Mouse (Mus musculus) bone marrow, adult 2 months (tissue): ENCODE results near the gene Fgfr2. TPM values are rescaled to one million over a fixed set of nuclear protein-coding genes. Genes with fewer than 3 reads are reported as not detected.

Experiments used
- H3K27ac ChIP-seq: fragments of 200-500 bp; 2 replicates; pipeline ENCODE4 v1.5.1; 2012; ENCODE audit warnings: low read depth, mild to moderate bottlenecking, control low read depth, inconsistent platforms, low read length; ENCODE audit not compliant: control insufficient read depth, poor library complexity, insufficient read depth
- H3K4me1 ChIP-seq: fragments of 200-500 bp; 2 replicates; pipeline ENCODE4 v1.6.1; 2011; ENCODE audit warnings: low read length; ENCODE audit not compliant: control insufficient read depth, insufficient read depth
- H3K4me3 ChIP-seq: fragments of 200-500 bp; replicated peaks from 2 replicates; pipeline ENCODE3; 2011; ENCODE audit warnings: mild to moderate bottlenecking, low read depth, low read length, control low read depth; ENCODE audit not compliant: control insufficient read depth
- CTCF ChIP-seq: fragments of 200-500 bp; IDR thresholded peaks from 2 replicates; pipeline ENCODE4 v1.5.1; 2011; ENCODE audit warnings: low read length, control low read depth; ENCODE audit not compliant: control insufficient read depth, insufficient read depth
- POLR2A ChIP-seq: fragments of 200-500 bp; IDR thresholded peaks from 2 replicates; pipeline ENCODE4 v1.6.1; 2011; ENCODE audit warnings: low read depth, mild to moderate bottlenecking, control low read depth, low read length, borderline replicate concordance; ENCODE audit not compliant: control insufficient read depth
- WGBS: fragments of 180-500 bp; shearing (Covaris S2); methylation state at CpG from one replicate; pipeline ENCODE4 v1.1.7; 2018; 5-methylcytosine and 5-hydroxymethylcytosine counted together
- polyA plus RNA-seq: library from polyadenylated mRNA; stranded (reverse); fragments of >200 nt; gene quantifications from 2 replicates; pipeline ENCODE4 v1.2.4, GENCODE M21; 2011; ENCODE audit warnings: low replicate concordance; ENCODE audit not compliant: missing spikeins, insufficient read depth, insufficient read length

The Fgfr2 gene
- polyA plus RNA-seq, 1 experiment, result 8.2 TPM

DNA sequence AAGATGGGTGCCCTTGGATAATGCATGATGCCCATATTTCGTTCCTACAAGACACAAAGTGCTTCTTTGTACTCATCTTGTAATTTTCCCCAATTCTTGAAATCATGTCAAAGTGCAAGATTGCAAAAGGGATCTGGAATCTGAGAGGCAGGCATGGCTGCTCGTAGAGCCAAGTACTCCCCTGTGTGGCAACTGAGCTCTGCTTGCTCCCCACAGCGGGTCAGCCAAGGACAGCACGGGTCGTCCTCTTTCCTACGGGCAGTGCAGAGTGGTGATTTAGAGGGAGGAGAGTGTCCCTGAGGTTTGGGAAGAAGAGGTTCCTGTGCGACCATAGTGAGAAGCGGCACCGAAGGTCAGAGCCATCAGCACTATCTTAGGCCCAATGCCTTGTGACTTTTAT, 2748.8 kb downstream of the Fgfr2 start:
- no peak for TF ChIP-seq CTCF
- TF ChIP-seq POLR2A, result no peak
- 78% methylated on average over 9 of the region's 9 CpGs for WGBS
- H3K4me3 ChIP-seq, result no peak overlapping the region
- H3K4me1 ChIP-seq, result no peaks in the 10 kb centered on the region
- no peak overlapping the region for H3K27ac ChIP-seq

DNA sequence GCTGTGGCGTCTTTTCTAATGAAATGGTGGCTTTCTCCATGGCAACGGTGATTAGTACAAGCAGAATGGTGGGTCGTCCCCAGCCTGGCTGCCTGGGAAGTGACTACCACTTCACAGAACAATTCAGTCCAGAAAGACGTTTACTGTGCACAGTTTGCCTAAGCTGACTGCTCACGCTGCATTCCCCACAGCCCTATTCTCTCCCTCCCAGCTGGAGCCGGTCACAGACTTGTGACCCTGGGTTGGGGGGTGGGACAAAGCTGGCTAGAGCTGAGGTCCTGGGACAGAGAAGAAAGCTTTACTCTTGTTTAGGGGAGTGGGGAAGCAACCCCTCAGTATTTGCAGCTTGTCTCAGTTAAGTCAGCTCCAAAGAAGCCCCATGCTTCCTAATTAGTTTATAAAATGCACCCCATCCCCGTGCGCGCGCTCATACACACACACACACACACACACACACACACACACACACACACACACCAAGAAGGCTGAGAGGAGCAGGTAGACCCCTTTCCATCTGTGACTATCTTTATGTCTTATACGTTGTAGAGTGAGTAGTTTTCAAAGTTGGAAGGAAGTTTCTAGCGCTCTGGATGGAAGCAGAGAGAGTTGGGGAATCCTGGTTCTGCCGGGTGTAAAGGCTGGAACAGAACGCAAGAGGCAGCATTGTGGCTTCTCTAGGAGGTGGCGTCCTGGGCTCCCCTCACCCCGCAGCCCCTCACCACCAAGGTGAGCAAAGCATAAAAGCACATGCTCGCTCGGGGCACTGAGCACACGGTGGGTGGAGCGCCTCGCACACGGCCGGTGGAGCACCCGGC, 2754.1 kb downstream of the Fgfr2 start:
- no peak overlapping the region for H3K27ac ChIP-seq
- TF ChIP-seq CTCF, result no peak
- TF ChIP-seq POLR2A, result no peak
- no peaks in the 10 kb centered on the region for H3K4me1 ChIP-seq
- no peak overlapping the region for H3K4me3 ChIP-seq
- 58% methylated on average over 24 of the region's 24 CpGs for WGBS

DNA sequence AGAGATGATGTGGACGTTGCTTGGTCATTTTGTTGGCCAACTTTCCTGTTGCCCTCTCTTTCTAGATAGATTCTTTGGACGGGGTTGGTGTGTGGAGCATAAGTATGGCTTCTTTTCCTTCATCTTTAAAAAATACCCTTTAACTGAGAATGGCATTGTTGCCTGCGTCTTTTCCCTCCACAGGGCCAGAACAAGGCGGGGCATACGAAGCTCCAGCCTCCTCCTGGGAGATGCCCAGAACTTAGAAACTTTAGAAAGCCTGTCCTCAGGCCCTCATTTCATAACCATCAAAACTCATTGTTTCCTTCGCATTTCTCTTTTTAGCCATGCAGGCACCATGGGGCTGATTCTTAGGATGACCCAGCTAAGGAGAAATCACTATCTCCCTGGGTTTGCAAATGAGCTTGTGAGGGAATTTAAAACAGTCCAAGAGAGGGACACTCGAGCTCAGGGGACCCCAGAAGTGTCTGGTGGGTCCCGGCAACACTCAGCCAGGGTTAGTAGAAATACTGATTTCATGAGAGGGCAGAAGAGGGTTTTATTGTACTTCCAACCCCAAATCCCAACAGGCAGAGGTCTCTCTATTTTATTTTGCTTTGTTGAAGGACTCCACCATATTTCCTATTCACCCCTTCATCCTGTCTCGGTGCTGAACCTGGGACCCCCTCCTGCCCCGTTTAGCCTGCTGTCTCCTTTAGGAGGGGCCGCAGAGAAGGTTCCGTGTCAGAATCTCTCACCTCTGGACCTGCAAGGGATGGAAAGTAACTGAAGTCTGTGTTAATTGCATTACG, 2754.9 kb downstream of the Fgfr2 start:
- WGBS, result 68% methylated on average over 13 of the region's 13 CpGs
- no peaks in the 10 kb centered on the region for H3K4me1 ChIP-seq
- H3K27ac ChIP-seq, result no peak overlapping the region
- TF ChIP-seq CTCF (no peak), POLR2A (no peak)
- H3K4me3 ChIP-seq, result no peak overlapping the region

DNA sequence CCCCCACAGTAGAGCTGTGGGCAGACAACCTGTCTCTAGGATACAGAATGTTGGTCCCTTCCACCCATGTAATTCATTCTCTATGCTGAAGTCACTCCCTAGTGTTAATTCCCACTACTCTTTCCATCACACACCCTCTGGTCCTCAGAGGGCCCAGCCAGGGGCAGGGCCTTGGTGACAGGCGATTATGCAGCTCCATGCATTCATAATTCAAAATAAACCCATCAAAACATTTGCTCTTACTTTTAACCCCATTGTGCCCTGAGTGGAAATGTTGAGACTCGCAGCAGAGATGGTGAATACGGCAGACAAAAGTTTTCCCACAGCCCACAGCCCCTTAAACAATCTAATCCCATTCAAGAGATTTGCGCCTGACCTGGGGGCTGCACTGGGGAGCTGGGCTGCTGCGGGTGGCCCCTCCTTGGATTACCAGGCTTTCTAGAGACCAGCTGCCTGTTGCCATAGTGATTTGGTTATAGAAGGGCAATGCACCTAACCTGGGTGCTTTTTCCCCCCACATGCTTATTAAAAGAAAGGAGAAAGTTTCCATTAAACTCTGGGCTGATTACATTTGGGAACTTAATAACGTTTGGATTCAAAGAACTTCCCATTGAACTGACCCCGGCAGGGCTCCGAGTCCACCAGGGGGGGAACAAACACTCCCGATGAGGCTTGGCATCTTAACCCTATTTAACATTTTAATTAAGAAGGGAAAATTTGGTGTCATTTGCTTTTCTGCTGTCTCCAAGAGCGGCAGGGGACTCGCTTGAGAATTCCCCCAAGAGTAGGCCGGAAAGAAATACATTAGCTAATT, 2755.7 kb downstream of the Fgfr2 start:
- no peak overlapping the region for H3K27ac ChIP-seq
- WGBS, result 77% methylated on average over 12 of the region's 12 CpGs
- H3K4me3 ChIP-seq, result no peak overlapping the region
- no peak for TF ChIP-seq POLR2A
- no peak for TF ChIP-seq CTCF
- no peaks in the 10 kb centered on the region for H3K4me1 ChIP-seq

DNA sequence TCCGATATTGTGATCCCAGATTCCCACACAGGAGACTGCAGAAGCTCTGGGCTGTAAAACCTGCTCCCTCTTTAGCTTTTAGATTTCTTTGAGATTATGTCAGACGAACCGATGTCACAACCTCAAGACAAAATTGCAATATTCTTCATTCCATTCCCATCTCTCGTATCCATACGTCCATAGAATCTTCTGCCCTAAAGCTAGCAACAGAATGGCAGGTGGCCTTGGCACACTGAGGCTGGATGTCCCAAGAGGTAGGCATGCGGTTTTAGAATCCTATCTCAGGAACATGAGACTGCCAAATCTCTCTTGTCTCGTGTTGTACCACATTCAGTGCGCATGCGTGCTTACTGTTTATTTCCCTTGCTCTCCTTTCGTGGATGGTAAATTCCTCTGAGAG, 2757.4 kb downstream of the Fgfr2 start:
- TF ChIP-seq CTCF, result no peak
- TF ChIP-seq POLR2A, result no peak
- Histone ChIP-seq H3K27ac (no peak overlapping the region), H3K4me1 (no peaks in the 10 kb centered on the region), H3K4me3 (no peak overlapping the region)
- 92% methylated on average over 10 of the region's 10 CpGs for whole genome bisulfite sequencing

DNA sequence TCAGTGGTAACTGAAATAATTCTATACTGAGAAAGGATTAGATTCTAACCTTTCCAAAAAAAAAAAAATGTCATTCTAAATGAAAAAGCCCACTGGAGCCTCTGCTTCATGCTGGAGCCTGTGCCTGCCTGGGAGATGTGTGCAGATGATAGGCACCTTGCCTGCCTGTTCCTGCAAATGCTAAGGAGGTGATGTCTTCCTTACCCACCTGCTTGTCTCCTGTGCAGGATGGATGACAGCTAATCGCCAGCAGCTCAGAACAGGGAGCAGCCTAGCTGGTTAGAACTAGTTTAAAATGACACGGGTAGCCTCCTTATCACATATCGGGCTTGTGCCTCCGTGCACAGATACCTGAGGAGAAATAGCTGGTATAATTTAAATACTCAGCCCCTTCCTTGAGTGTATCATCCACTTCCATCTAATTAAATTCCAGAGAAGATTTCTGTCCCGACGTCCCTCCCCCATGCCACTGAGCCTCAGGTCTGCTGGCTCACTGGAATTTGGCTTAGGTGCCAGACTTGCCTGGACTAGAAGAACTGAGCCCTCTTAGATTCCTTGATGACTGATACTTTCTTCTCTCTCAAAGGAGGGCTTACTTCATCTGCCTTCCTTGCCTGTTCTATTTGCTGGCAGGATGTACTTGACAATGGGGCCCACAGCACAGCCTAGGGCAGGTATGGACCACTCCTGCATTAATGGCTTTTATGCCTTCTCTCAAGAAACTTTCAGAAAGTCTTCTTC, 2782.6 kb downstream of the Fgfr2 start:
- WGBS, result 67% methylated on average over 6 of the region's 6 CpGs
- Histone ChIP-seq H3K27ac (no peak overlapping the region), H3K4me1 (no peaks in the 10 kb centered on the region), H3K4me3 (no peak overlapping the region)
- TF ChIP-seq CTCF (no peak), POLR2A (no peak)

DNA sequence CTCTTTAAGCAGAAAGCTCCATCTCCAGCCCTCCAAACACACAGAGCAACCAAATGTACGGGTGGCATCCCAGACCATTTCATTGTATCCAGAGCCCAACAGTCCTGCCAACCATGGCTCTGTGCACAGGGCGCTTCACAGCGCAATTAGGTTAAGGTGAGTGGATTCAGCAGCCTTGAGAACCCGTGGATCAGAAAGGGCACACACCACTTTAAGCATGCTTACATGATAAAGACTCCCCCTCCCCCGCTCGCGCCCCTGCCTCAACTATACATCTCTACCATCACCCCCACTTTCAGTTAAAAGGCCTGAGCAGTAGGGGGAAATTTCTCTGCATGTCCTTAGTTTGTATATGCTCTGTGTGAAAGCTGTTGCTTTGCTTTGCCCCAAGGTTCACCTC, 2785.5 kb downstream of the Fgfr2 start:
- Histone ChIP-seq H3K27ac (no peak overlapping the region), H3K4me1 (no peaks in the 10 kb centered on the region), H3K4me3 (no peak overlapping the region)
- TF ChIP-seq POLR2A, result no peak
- no peak for TF ChIP-seq CTCF
- 84% methylated on average over 7 of the region's 7 CpGs for WGBS
